Mouse (Mus musculus) midbrain, embryonic 15.5 days (tissue): ENCODE measurements at regions not wholly inside any gene's neighbourhood (a gene's known extent, or its start where the extent isn't known, plus 50 kb on each side); places are given as distances from the start of the nearest gene placed in this dataset.

Experiments
- ATAC-seq: fragments of 200-750 bp; cut with Nextera tagmentation; replicated peaks from 2 replicates; pipeline ENCODE4 v1.8.0; 2017; ENCODE audit warnings: moderate TSS enrichment
- H3K27ac ChIP-seq: fragments of 300-500 bp; sonication (generic); 2 replicates; pipeline ENCODE4 v1.5.1; 2015; ENCODE audit warnings: mild to moderate bottlenecking, inconsistent platforms
- H3K27me3 ChIP-seq: fragments of 300-500 bp; sonication (generic); replicated peaks from 2 replicates; pipeline ENCODE4 v1.6.1; 2015; ENCODE audit warnings: inconsistent platforms
- H3K36me3 ChIP-seq: fragments of 300-500 bp; sonication (generic); replicated peaks from 2 replicates; pipeline ENCODE4 v1.6.1; 2015; ENCODE audit warnings: inconsistent platforms
- H3K4me1 ChIP-seq: fragments of 300-500 bp; sonication (generic); 2 replicates; pipeline ENCODE4 v1.6.1; 2015; ENCODE audit warnings: inconsistent platforms
- H3K4me2 ChIP-seq: fragments of 300-500 bp; sonication (generic); 2 replicates; pipeline ENCODE4 v1.6.1; 2015; ENCODE audit warnings: inconsistent platforms, mild to moderate bottlenecking, moderate library complexity
- H3K4me3 ChIP-seq: fragments of 300-500 bp; sonication (generic); 2 replicates; pipeline ENCODE4 v1.5.1; 2015; ENCODE audit warnings: mild to moderate bottlenecking, inconsistent platforms
- H3K9ac ChIP-seq: fragments of 300-500 bp; sonication (generic); 2 replicates; pipeline ENCODE4 v1.6.1; 2015; ENCODE audit warnings: mild to moderate bottlenecking, inconsistent platforms
- H3K9me3 ChIP-seq: fragments of 300-500 bp; sonication (generic); 2 replicates; pipeline ENCODE4 v1.6.1; 2016; ENCODE audit warnings: inconsistent platforms
- WGBS: fragments of 180-500 bp; shearing (Covaris S2); methylation state at CpG from one replicate; pipeline ENCODE4 v1.1.7; 2015; ENCODE audit warnings: mixed read lengths; 5-methylcytosine and 5-hydroxymethylcytosine counted together

- no peak overlapping the region for H3K27ac ChIP-seq
These were observed 237.5 kb upstream of the Mctp2 start for GRCm38 (mm10) chr7:72543946-72544345.

GRCm38 (mm10) chr7:72567378-72567777 is 261.0 kb upstream of the Mctp2 start:
- Histone ChIP-seq H3K27me3 (no peaks in the 10 kb centered on the region), H3K9ac (no peak overlapping the region), H3K9me3 (no peaks in the 10 kb centered on the region), H3K4me3 (no peak overlapping the region), H3K36me3 (no peaks in the 10 kb centered on the region), H3K4me1 (no peaks in the 10 kb centered on the region), H3K4me2 (no peak overlapping the region), H3K27ac (no peak overlapping the region)
- no peak for ATAC-seq

More at GRCm38 (mm10) chr7:72543946-72544345, 237.5 kb upstream of the Mctp2 start:
- H3K4me3 ChIP-seq: no peak overlapping the region
- H3K4me2 ChIP-seq: no peak overlapping the region
- H3K4me1 ChIP-seq: peaks cover 19% of the 10 kb centered on the region
- no peak for ATAC-seq
- H3K27me3 ChIP-seq: no peaks in the 10 kb centered on the region
- H3K36me3 ChIP-seq: no peaks in the 10 kb centered on the region
- H3K9me3 ChIP-seq: no peaks in the 10 kb centered on the region
- no peak overlapping the region for H3K9ac ChIP-seq
- 30% methylated on average over 4 of the region's 4 CpGs for whole genome bisulfite sequencing

GRCm38 (mm10) chr7:72569177-72569576 is 262.8 kb upstream of the Mctp2 start:
- no peaks in the 10 kb centered on the region for H3K27me3 ChIP-seq
- H3K4me3 ChIP-seq: no peak overlapping the region
- no peak for ATAC-seq
- H3K9me3 ChIP-seq: no peaks in the 10 kb centered on the region
- no peaks in the 10 kb centered on the region for H3K36me3 ChIP-seq
- no peaks in the 10 kb centered on the region for H3K4me1 ChIP-seq
- no peak overlapping the region for H3K9ac ChIP-seq
- no peak overlapping the region for H3K4me2 ChIP-seq
- no peak overlapping the region for H3K27ac ChIP-seq

- Histone ChIP-seq H3K4me2 (no peak overlapping the region), H3K9me3 (no peaks in the 10 kb centered on the region), H3K27ac (no peak overlapping the region), H3K4me3 (no peak overlapping the region), H3K36me3 (no peaks in the 10 kb centered on the region), H3K27me3 (no peaks in the 10 kb centered on the region), H3K4me1 (no peaks in the 10 kb centered on the region), H3K9ac (no peak overlapping the region)
- no peak for ATAC-seq
- WGBS: 64% methylated on average over 1 of the region's 1 CpGs
These were observed 267.9 kb upstream of the Mctp2 start for GRCm38 (mm10) chr7:72574316-72574715.

GRCm38 (mm10) chr7:72584427-72584826 is 278.0 kb upstream of the Mctp2 start:
- 78% methylated on average over 3 of the region's 3 CpGs for WGBS
- no peak overlapping the region for H3K27ac ChIP-seq
- no peaks in the 10 kb centered on the region for H3K9me3 ChIP-seq
- no peak overlapping the region for H3K4me2 ChIP-seq
- H3K27me3 ChIP-seq: no peaks in the 10 kb centered on the region
- no peak overlapping the region for H3K4me3 ChIP-seq
- H3K4me1 ChIP-seq: no peaks in the 10 kb centered on the region
- no peak overlapping the region for H3K9ac ChIP-seq
- no peaks in the 10 kb centered on the region for H3K36me3 ChIP-seq
- no peak for ATAC-seq

- 68% methylated on average over 3 of the region's 3 CpGs for WGBS
- Histone ChIP-seq H3K27ac (no peak overlapping the region), H3K4me3 (no peak overlapping the region), H3K4me2 (no peak overlapping the region), H3K36me3 (no peaks in the 10 kb centered on the region), H3K4me1 (no peaks in the 10 kb centered on the region), H3K9ac (no peak overlapping the region), H3K27me3 (no peaks in the 10 kb centered on the region), H3K9me3 (no peaks in the 10 kb centered on the region)
- no peak for ATAC-seq
These were observed 282.8 kb upstream of the Mctp2 start for GRCm38 (mm10) chr7:72589241-72589668.

- H3K9me3 ChIP-seq: no peaks in the 10 kb centered on the region
These were observed 284.1 kb upstream of the Mctp2 start for GRCm38 (mm10) chr7:72590351-72591115.

GRCm38 (mm10) chr7:72592110-72592509 is 285.7 kb upstream of the Mctp2 start:
- no peak overlapping the region for H3K4me2 ChIP-seq
- 62% methylated on average over 6 of the region's 6 CpGs for WGBS

More at GRCm38 (mm10) chr7:72590351-72591115, 284.1 kb upstream of the Mctp2 start:
- Histone ChIP-seq H3K27ac (no peak overlapping the region), H3K4me2 (no peak overlapping the region), H3K9ac (no peak overlapping the region), H3K27me3 (no peaks in the 10 kb centered on the region), H3K36me3 (no peaks in the 10 kb centered on the region), H3K4me1 (no peaks in the 10 kb centered on the region), H3K4me3 (no peak overlapping the region)
- ATAC-seq: no peak
- WGBS: 77% methylated on average over 4 of the region's 4 CpGs

GRCm38 (mm10) chr7:72592649-72593048 is 286.2 kb upstream of the Mctp2 start:
- H3K4me3 ChIP-seq: no peak overlapping the region
- H3K9me3 ChIP-seq: no peaks in the 10 kb centered on the region
- no peaks in the 10 kb centered on the region for H3K27me3 ChIP-seq
- no peaks in the 10 kb centered on the region for H3K4me1 ChIP-seq
- no peaks in the 10 kb centered on the region for H3K36me3 ChIP-seq
- no peak overlapping the region for H3K27ac ChIP-seq
- no peak overlapping the region for H3K9ac ChIP-seq
- no peak overlapping the region for H3K4me2 ChIP-seq
- ATAC-seq: no peak
- WGBS: 72% methylated on average over 3 of the region's 3 CpGs

More at GRCm38 (mm10) chr7:72592110-72592509, 285.7 kb upstream of the Mctp2 start:
- no peaks in the 10 kb centered on the region for H3K4me1 ChIP-seq
- H3K27ac ChIP-seq: no peak overlapping the region
- peak; percentile 33; the same call in 1 of the 2 replicates for ATAC-seq
- H3K9ac ChIP-seq: no peak overlapping the region
- no peaks in the 10 kb centered on the region for H3K27me3 ChIP-seq
- H3K36me3 ChIP-seq: no peaks in the 10 kb centered on the region
- H3K4me3 ChIP-seq: no peak overlapping the region
- H3K9me3 ChIP-seq: no peaks in the 10 kb centered on the region

- Histone ChIP-seq H3K27ac (no peak overlapping the region), H3K4me3 (no peak overlapping the region), H3K9ac (no peak overlapping the region), H3K4me2 (no peak overlapping the region), H3K27me3 (no peaks in the 10 kb centered on the region), H3K4me1 (no peaks in the 10 kb centered on the region), H3K36me3 (no peaks in the 10 kb centered on the region), H3K9me3 (no peaks in the 10 kb centered on the region)
- no peak for ATAC-seq
- 77% methylated on average over 1 of the region's 1 CpGs for WGBS
These were observed 286.9 kb upstream of the Mctp2 start for GRCm38 (mm10) chr7:72593259-72593658.

GRCm38 (mm10) chr7:72594741-72595140 is 288.3 kb upstream of the Mctp2 start:
- H3K4me1 ChIP-seq: no peaks in the 10 kb centered on the region
- no peak overlapping the region for H3K9ac ChIP-seq
- H3K27ac ChIP-seq: no peak overlapping the region
- no peaks in the 10 kb centered on the region for H3K27me3 ChIP-seq
- no peaks in the 10 kb centered on the region for H3K36me3 ChIP-seq
- WGBS: 90% methylated on average over 1 of the region's 1 CpGs
- H3K9me3 ChIP-seq: no peaks in the 10 kb centered on the region
- no peak for ATAC-seq
- no peak overlapping the region for H3K4me3 ChIP-seq
- no peak overlapping the region for H3K4me2 ChIP-seq

GRCm38 (mm10) chr7:72596985-72597384 is 290.6 kb upstream of the Mctp2 start:
- ATAC-seq: no peak
- Histone ChIP-seq H3K4me1 (peaks cover 3% of the 10 kb centered on the region; the same call in 1 of the 2 replicates), H3K9me3 (no peaks in the 10 kb centered on the region)

GRCm38 (mm10) chr7:72601933-72602332 is 295.5 kb upstream of the Mctp2 start:
- 40% methylated on average over 8 of the region's 8 CpGs for WGBS
- Histone ChIP-seq H3K27me3 (no peaks in the 10 kb centered on the region), H3K9me3 (no peaks in the 10 kb centered on the region), H3K4me2 (no peak overlapping the region), H3K4me1 (peaks cover 5% of the 10 kb centered on the region; the same call in 1 of the 2 replicates), H3K4me3 (no peak overlapping the region), H3K9ac (no peak overlapping the region), H3K27ac (no peak overlapping the region), H3K36me3 (no peaks in the 10 kb centered on the region)
- peak; percentile 78 for ATAC-seq

More at GRCm38 (mm10) chr7:72596985-72597384, 290.6 kb upstream of the Mctp2 start:
- Histone ChIP-seq H3K27ac (no peak overlapping the region), H3K4me2 (no peak overlapping the region), H3K4me3 (no peak overlapping the region), H3K9ac (no peak overlapping the region), H3K36me3 (no peaks in the 10 kb centered on the region), H3K27me3 (no peaks in the 10 kb centered on the region)
